Mouse (Mus musculus): ENCODE measurements around the gene P2ry2. TPM values are rescaled to one million over a fixed set of nuclear protein-coding genes. Genes with fewer than 3 reads are reported as not detected.

The P2ry2 gene
- polyA plus RNA-seq, 1 experiment from 2014 or later, result 0.16 TPM

DNA sequence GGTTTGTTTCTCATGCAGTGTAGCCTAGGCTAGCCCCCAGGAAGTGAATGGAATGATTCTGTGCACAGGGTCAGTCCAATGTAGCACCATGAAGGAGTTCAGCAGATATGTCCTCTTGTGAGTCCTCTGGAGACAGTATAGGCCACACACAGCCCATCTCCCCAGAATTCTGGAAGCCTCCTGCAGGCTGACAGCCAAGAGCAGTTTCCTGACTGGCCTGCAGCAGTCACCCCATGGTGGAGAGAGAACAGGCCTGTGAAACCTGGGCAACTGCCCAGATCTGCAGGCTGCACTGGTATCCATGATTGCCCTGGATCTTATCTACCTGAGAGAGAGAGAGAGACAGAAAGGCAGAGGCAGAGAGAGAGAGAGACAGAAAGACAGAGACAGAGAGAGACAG is 18.1 kb upstream of the P2ry2 start:
- Histone ChIP-seq H3K4me3 (replicated peaks; ENCODE audit: low read depth, low read length) (no peak overlapping the region), H3K27ac (replicated peaks; ENCODE audit: low read depth, low read length) (no peak overlapping the region), H3K27me3 (ENCODE audit: control insufficient read depth, insufficient read depth, low read length) (no peaks in the 10 kb centered on the region), H3K9ac (replicated peaks; ENCODE audit: low read length) (no peak overlapping the region), H3K4me1 (ENCODE audit: control insufficient read depth, insufficient read depth, low read length) (no peaks in the 10 kb centered on the region), H3K4me2 (ENCODE audit: low read length) (no peak overlapping the region), H3K36me3 (ENCODE audit: control insufficient read depth, insufficient read depth, low read length) (no peaks in the 10 kb centered on the region), H3K9me3 (ENCODE audit: control insufficient read depth, low read length) (no peaks in the 10 kb centered on the region)
- DNase-seq (no peak), ATAC-seq (ENCODE audit: low FRiP score, low TSS enrichment) (no peak)

DNA sequence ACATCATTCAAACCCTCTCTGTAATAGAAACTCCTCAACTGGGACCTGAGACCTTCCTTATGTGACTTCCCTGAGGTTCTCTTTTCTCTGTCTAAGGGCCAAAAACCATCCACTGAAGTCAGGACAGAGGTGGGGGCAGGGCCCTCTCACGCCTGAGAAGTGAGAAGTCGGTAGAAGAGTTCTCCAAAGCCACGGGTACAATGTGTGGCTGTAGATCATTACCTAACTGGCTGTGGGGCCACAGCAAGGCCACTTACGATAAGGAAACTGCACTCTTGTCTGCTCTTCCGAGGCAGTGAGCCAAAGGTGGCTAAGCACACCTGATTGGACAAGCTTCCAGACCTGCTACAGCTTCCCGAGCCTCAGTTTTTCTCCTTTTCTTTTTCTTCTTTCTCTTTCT is 16.8 kb upstream of the P2ry2 start:
- H3K4me3 ChIP-seq (replicated peaks; ENCODE audit: low read depth, low read length), result no peak overlapping the region
- no peaks in the 10 kb centered on the region for H3K9me3 ChIP-seq (ENCODE audit: control insufficient read depth, low read length)
- H3K9ac ChIP-seq (replicated peaks; ENCODE audit: low read length), result no peak overlapping the region
- 83% methylated on average over 6 of the region's 6 CpGs for WGBS
- H3K27me3 ChIP-seq (ENCODE audit: control insufficient read depth, insufficient read depth, low read length), result no peaks in the 10 kb centered on the region
- no peaks in the 10 kb centered on the region for H3K36me3 ChIP-seq (ENCODE audit: control insufficient read depth, insufficient read depth, low read length)
- no peak overlapping the region for H3K4me2 ChIP-seq (ENCODE audit: low read length)
- no peaks in the 10 kb centered on the region for H3K4me1 ChIP-seq (ENCODE audit: control insufficient read depth, insufficient read depth, low read length)
- no peak for ATAC-seq (ENCODE audit: low FRiP score, low TSS enrichment)
- no peak overlapping the region for H3K27ac ChIP-seq (replicated peaks; ENCODE audit: low read depth, low read length)
- DNase-seq, result no peak

DNA sequence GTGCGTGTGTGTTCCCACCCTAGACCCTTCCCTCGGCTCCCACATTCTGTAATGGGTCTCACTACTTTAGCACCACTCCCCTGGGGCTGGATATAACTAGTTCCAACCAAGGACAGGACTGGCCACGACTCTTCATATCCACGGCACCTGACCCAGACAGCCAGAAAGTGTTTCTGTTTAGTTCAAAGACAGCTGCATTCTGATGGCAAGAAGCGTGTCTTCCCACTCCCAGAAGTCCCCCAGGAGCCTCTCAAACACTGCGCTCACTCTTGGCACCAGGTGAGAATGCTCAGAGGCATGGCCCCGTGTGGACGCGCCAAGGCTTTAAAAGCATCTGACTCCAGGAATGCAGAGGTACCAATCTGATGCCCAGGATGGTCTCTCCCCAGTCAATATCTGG is 16.3 kb upstream of the P2ry2 start:
- Histone ChIP-seq H3K4me3 (replicated peaks; ENCODE audit: low read depth, low read length) (no peak overlapping the region), H3K36me3 (ENCODE audit: control insufficient read depth, insufficient read depth, low read length) (no peaks in the 10 kb centered on the region), H3K9me3 (ENCODE audit: control insufficient read depth, low read length) (no peaks in the 10 kb centered on the region), H3K4me1 (ENCODE audit: control insufficient read depth, insufficient read depth, low read length) (no peaks in the 10 kb centered on the region), H3K9ac (replicated peaks; ENCODE audit: low read length) (no peak overlapping the region), H3K4me2 (ENCODE audit: low read length) (no peak overlapping the region), H3K27ac (replicated peaks; ENCODE audit: low read depth, low read length) (no peak overlapping the region), H3K27me3 (ENCODE audit: control insufficient read depth, insufficient read depth, low read length) (no peaks in the 10 kb centered on the region)
- WGBS, result 91% methylated on average over 9 of the region's 9 CpGs
- DNase-seq (no peak), ATAC-seq (ENCODE audit: low FRiP score, low TSS enrichment) (no peak)

DNA sequence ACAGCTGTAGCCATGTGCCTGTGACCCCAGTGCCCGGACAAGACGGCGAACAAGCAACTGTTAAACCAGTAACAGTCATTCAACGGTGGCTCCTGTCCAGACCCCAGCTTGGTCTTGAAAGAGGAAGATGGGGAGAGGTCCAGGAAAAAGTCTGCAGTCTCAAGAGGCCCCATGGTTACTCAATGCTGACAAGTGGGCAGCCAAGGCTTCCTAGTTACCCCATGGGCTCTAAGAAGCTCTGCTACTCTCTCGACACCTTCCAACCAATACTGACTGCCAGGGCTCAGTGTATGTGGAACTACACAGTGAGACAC is 15.7 kb upstream of the P2ry2 start:
- Histone ChIP-seq H3K4me2 (ENCODE audit: low read length) (no peak overlapping the region), H3K36me3 (ENCODE audit: control insufficient read depth, insufficient read depth, low read length) (no peaks in the 10 kb centered on the region), H3K4me1 (ENCODE audit: control insufficient read depth, insufficient read depth, low read length) (no peaks in the 10 kb centered on the region), H3K27me3 (ENCODE audit: control insufficient read depth, insufficient read depth, low read length) (no peaks in the 10 kb centered on the region), H3K9me3 (ENCODE audit: control insufficient read depth, low read length) (no peaks in the 10 kb centered on the region), H3K4me3 (replicated peaks; ENCODE audit: low read depth, low read length) (no peak overlapping the region), H3K9ac (replicated peaks; ENCODE audit: low read length) (no peak overlapping the region), H3K27ac (replicated peaks; ENCODE audit: low read depth, low read length) (no peak overlapping the region)
- 92% methylated on average over 5 of the region's 5 CpGs for WGBS
- DNase-seq (no peak), ATAC-seq (ENCODE audit: low FRiP score, low TSS enrichment) (no peak)

DNA sequence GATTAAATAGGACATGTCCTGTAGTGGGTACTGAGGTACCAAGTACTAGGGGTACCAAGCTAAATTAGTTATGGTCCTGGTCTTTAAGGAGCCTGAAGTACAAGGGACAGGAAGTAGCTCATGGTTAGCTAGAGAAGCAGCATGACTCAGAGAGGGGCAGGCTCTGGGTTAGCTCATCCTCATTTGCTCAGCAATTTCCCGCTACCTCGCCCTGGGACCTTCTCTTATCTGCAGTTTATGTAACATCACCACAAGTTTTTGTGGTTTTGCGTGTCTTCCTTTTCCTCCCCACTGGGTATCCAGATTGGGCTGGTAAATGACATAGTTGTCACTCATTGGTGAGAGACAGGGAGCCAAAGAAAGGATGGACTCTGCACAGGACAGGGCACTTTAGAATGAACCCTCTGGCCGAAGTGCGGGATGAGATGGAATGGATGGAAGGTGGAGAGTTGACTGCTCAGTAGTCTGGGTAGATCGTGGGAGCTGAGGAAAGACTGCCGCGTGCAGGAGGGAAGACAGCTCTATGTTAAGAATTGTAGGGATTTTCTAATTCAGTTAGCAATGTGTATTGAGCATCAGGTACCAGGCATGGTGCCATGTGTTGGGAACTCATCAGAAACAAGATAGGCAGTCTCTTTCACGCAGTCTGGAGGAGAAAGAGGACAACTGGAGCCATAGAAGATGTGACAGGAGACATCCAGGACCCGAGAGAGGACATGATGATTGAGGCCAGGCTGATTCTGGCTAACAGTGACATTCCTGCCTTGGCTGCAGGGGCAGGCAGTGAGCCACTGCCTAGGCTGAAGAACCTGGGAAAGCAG is 15.2 kb upstream of the P2ry2 start:
- Histone ChIP-seq H3K4me2 (ENCODE audit: low read length) (no peak overlapping the region), H3K27me3 (ENCODE audit: control insufficient read depth, insufficient read depth, low read length) (no peaks in the 10 kb centered on the region), H3K27ac (replicated peaks; ENCODE audit: low read depth, low read length) (no peak overlapping the region), H3K9ac (replicated peaks; ENCODE audit: low read length) (no peak overlapping the region), H3K36me3 (ENCODE audit: control insufficient read depth, insufficient read depth, low read length) (no peaks in the 10 kb centered on the region), H3K4me1 (ENCODE audit: control insufficient read depth, insufficient read depth, low read length) (no peaks in the 10 kb centered on the region), H3K9me3 (ENCODE audit: control insufficient read depth, low read length) (no peaks in the 10 kb centered on the region), H3K4me3 (replicated peaks; ENCODE audit: low read depth, low read length) (no peak overlapping the region)
- 91% methylated on average over 10 of the region's 10 CpGs for WGBS
- DNase-seq (no peak), ATAC-seq (ENCODE audit: low FRiP score, low TSS enrichment) (no peak)

DNA sequence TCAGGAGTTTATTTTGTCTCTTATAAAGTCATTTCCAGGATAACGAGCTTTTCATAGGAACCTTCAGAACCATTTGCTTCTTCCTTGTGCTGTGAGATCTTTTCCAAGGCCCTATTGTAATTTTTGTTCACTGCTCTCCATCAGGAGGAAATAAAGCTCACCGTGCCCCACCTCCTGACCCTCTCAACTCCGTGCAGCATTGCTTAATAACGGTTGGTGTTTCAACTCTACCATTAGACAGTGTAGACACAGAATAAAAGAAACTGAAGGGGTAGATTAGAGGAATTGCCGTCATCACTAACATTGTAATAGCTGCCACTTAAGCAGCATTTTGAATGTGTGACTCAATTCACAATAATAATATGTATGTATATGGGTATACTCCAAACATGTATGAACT is 14.2 kb upstream of the P2ry2 start:
- 75% methylated on average over 5 of the region's 5 CpGs for WGBS
- H3K36me3 ChIP-seq (ENCODE audit: control insufficient read depth, insufficient read depth, low read length), result no peaks in the 10 kb centered on the region

DNA sequence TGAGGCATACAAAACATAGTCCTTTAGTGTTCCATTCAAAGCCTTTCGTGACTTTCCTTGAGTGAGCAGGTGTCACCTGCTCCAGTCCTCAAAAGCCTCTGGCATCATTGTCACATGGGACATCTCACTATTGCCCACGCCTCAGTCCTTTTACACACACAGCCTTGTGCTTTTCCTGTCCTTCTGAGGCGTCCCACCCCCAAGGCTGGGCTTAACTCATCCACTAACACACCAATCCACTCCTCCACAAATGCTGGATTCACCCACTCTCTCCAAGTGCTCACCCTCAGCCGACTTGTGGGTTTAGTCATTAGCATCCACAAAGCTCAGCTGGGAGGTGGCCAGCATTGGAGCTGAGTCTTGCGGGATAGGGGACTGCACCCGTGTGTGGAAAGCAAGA is 4.8 kb upstream of the P2ry2 start:
- no peak overlapping the region for H3K27ac ChIP-seq (replicated peaks; ENCODE audit: low read depth, low read length)
- H3K9me3 ChIP-seq (ENCODE audit: control insufficient read depth, low read length), result no peaks in the 10 kb centered on the region
- DNase-seq (no peak), ATAC-seq (ENCODE audit: low FRiP score, low TSS enrichment) (no peak)
- H3K9ac ChIP-seq (replicated peaks; ENCODE audit: low read length), result no peak overlapping the region
- H3K27me3 ChIP-seq (ENCODE audit: control insufficient read depth, insufficient read depth, low read length), result peaks cover 10% of the 10 kb centered on the region
- H3K36me3 ChIP-seq (ENCODE audit: control insufficient read depth, insufficient read depth, low read length), result no peaks in the 10 kb centered on the region
- H3K4me2 ChIP-seq (ENCODE audit: low read length), result no peak overlapping the region
- 67% methylated on average over 6 of the region's 6 CpGs for WGBS
- no peaks in the 10 kb centered on the region for H3K4me1 ChIP-seq (ENCODE audit: control insufficient read depth, insufficient read depth, low read length)
- H3K4me3 ChIP-seq (replicated peaks; ENCODE audit: low read depth, low read length), result no peak overlapping the region

More for the DNA sequence above, 14.2 kb upstream of the P2ry2 start:
- no peak overlapping the region for H3K4me2 ChIP-seq (ENCODE audit: low read length)
- no peak overlapping the region for H3K27ac ChIP-seq (replicated peaks; ENCODE audit: low read depth, low read length)
- no peaks in the 10 kb centered on the region for H3K4me1 ChIP-seq (ENCODE audit: control insufficient read depth, insufficient read depth, low read length)
- ATAC-seq (ENCODE audit: low FRiP score, low TSS enrichment), result no peak
- H3K27me3 ChIP-seq (ENCODE audit: control insufficient read depth, insufficient read depth, low read length), result no peaks in the 10 kb centered on the region
- H3K4me3 ChIP-seq (replicated peaks; ENCODE audit: low read depth, low read length), result no peak overlapping the region
- no peaks in the 10 kb centered on the region for H3K9me3 ChIP-seq (ENCODE audit: control insufficient read depth, low read length)
- no peak overlapping the region for H3K9ac ChIP-seq (replicated peaks; ENCODE audit: low read length)
- no peak for DNase-seq

DNA sequence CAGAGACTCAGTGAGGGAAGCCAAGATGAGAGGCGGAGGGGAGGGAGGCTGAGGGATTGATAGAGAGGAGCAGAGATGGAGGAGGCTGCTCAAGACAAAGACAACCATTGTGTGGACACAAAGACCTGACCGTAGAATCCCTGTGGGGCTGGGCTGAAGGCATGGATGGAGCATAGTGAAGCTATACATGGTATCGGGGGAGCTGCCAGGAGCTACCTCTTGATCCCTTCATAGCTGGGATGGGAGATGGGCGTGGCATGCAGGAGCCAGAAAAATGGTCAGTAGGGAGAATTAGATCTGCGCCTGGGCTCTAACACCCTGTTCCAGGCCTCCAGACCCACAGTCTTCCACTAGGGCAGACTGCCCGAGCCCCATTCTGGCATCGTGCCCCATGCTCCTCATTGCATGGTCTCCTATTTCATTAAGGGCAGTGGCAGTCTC is 4.4 kb upstream of the P2ry2 start:
- ATAC-seq (ENCODE audit: low FRiP score, low TSS enrichment), result no peak
- H3K4me1 ChIP-seq (ENCODE audit: control insufficient read depth, insufficient read depth, low read length), result peaks cover under 1% of the 10 kb centered on the region; the same call in 1 of the 2 replicates
- no peak overlapping the region for H3K9ac ChIP-seq (replicated peaks; ENCODE audit: low read length)
- WGBS, result 57% methylated on average over 7 of the region's 7 CpGs
- peaks cover 14% of the 10 kb centered on the region for H3K27me3 ChIP-seq (ENCODE audit: control insufficient read depth, insufficient read depth, low read length)
- H3K36me3 ChIP-seq (ENCODE audit: control insufficient read depth, insufficient read depth, low read length), result no peaks in the 10 kb centered on the region
- H3K27ac ChIP-seq (replicated peaks; ENCODE audit: low read depth, low read length), result no peak overlapping the region
- no peaks in the 10 kb centered on the region for H3K9me3 ChIP-seq (ENCODE audit: control insufficient read depth, low read length)
- peak; percentile 18 for DNase-seq
- no peak overlapping the region for H3K4me3 ChIP-seq (replicated peaks; ENCODE audit: low read depth, low read length)
- no peak overlapping the region for H3K4me2 ChIP-seq (ENCODE audit: low read length)

DNA sequence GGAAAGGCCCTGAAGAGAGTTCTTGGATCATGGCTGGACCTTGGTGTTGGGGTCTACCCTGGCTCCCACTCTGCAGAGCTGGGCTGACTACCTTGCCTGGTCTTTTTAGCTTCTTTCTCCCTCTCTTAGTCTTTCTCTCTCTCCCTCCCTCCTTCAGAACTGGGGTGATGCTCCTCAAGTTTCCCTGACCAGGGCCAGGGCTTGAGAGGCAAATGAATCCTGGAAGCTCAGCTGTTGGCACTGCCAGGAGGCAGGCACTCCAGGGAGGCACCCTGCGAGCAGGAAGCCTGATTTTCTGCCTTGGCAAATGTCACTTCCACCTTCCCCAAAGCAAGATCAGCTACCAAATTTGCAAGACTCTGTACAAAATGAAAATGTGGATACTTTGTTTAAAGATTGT is 2.3 kb upstream of the P2ry2 start:
- DNase-seq (no peak), ATAC-seq (ENCODE audit: low FRiP score, low TSS enrichment) (no peak)
- Histone ChIP-seq H3K4me1 (ENCODE audit: control insufficient read depth, insufficient read depth, low read length) (peaks cover 9% of the 10 kb centered on the region; the same call in 1 of the 2 replicates), H3K9ac (replicated peaks; ENCODE audit: low read length) (no peak overlapping the region), H3K4me3 (replicated peaks; ENCODE audit: low read depth, low read length) (no peak overlapping the region), H3K27ac (replicated peaks; ENCODE audit: low read depth, low read length) (no peak overlapping the region), H3K36me3 (ENCODE audit: control insufficient read depth, insufficient read depth, low read length) (no peaks in the 10 kb centered on the region), H3K4me2 (ENCODE audit: low read length) (no peak overlapping the region), H3K27me3 (ENCODE audit: control insufficient read depth, insufficient read depth, low read length) (peaks cover 35% of the 10 kb centered on the region), H3K9me3 (ENCODE audit: control insufficient read depth, low read length) (no peaks in the 10 kb centered on the region)
- 70% methylated on average over 1 of the region's 1 CpGs for WGBS
